Mouse (Mus musculus) intestine, embryonic 14.5 days (tissue): ENCODE measurements around the gene Pde1c. TPM values are rescaled to one million over a fixed set of nuclear protein-coding genes. Genes with fewer than 3 reads are reported as not detected.

Experiments
- ATAC-seq: fragments of 200-750 bp; cut with Nextera tagmentation; replicated peaks from 2 replicates; pipeline ENCODE4 v1.8.0; 2017; ENCODE audit warnings: low read depth, moderate number of reproducible peaks, moderate TSS enrichment, moderate library complexity; ENCODE audit not compliant: low FRiP score, low TSS enrichment
- DNase-seq: peaks from one replicate; pipeline ENCODE4 v3.0.0-alpha.2; 2018; ENCODE audit warnings: low spot score
- H3K27ac ChIP-seq: fragments of 300-500 bp; sonication (generic); 2 replicates; pipeline ENCODE4 v1.5.1; 2014; ENCODE audit warnings: low read depth, mild to moderate bottlenecking, control low read depth
- H3K27me3 ChIP-seq: fragments of 300-500 bp; sonication (generic); replicated peaks from 2 replicates; pipeline ENCODE4 v1.6.1; 2014; ENCODE audit warnings: low read length, control low read depth; ENCODE audit not compliant: control insufficient read depth, insufficient read depth
- H3K36me3 ChIP-seq: fragments of 300-500 bp; sonication (generic); 2 replicates; pipeline ENCODE4 v1.6.1; 2014; ENCODE audit warnings: low read length, control low read depth; ENCODE audit not compliant: control insufficient read depth, insufficient read depth
- H3K4me1 ChIP-seq: fragments of 300-500 bp; sonication (generic); replicated peaks from 2 replicates; pipeline ENCODE4 v1.6.1; 2014; ENCODE audit warnings: low read length, control low read depth, mixed read lengths; ENCODE audit not compliant: control insufficient read depth, insufficient read depth
- H3K4me2 ChIP-seq: fragments of 300-500 bp; sonication (generic); 2 replicates; pipeline ENCODE4 v1.6.1; 2014; ENCODE audit warnings: low read length
- H3K4me3 ChIP-seq: fragments of 300-500 bp; sonication (generic); 2 replicates; pipeline ENCODE4 v1.5.1; 2014; ENCODE audit warnings: low read depth, low read length, control low read depth, mixed read lengths
- H3K9ac ChIP-seq: fragments of 300-500 bp; sonication (generic); 2 replicates; pipeline ENCODE4 v1.6.1; 2014; ENCODE audit warnings: mild to moderate bottlenecking, low read length
- H3K9me3 ChIP-seq: fragments of 300-500 bp; sonication (generic); 2 replicates; pipeline ENCODE4 v1.6.1; 2016; ENCODE audit warnings: low read length, control low read depth; ENCODE audit not compliant: control insufficient read depth
- WGBS: fragments of 180-500 bp; shearing (Covaris S2); extraction: QIAGEN DNeasy Blood & Tissue Kit; methylation state at CpG from one replicate; pipeline ENCODE4 v1.1.7; 2014; 5-methylcytosine and 5-hydroxymethylcytosine counted together
- polyA plus RNA-seq: library from polyadenylated mRNA; unstranded; fragments of >200 nt; fragmentation: Nextera tagmentation; extraction: Ambion mirVana; gene quantifications from 2 replicates; pipeline ENCODE4 v1.2.1, GENCODE M21; 2014

The Pde1c gene
- polyA plus RNA-seq, 1 experiment from 2014 or later, result 2.2 TPM

DNA sequence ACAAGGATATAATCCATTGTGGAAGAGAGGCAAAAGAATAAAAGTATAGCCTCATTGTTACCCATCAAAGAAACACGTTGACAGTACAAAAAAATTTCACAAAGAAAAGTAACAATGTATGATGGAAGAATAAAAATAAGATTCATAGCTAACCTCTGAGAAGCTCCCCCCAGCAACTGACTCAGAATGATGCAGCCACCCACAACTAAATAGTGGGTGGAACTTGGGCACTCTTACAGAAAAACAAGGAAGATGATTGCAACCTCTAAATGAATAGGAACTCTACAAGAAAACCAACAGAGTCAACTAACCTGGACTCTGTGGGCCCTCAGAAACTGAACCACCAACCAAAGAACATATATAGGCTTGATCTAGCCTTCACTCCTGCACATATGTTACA lies 293.4 kb downstream of the Pde1c start:
- no peak for ATAC-seq
- Histone ChIP-seq H3K4me1 (no peaks in the 10 kb centered on the region), H3K9ac (no peak overlapping the region), H3K9me3 (no peaks in the 10 kb centered on the region), H3K4me3 (no peak overlapping the region), H3K4me2 (no peak overlapping the region), H3K36me3 (no peaks in the 10 kb centered on the region), H3K27me3 (no peaks in the 10 kb centered on the region), H3K27ac (no peak overlapping the region)
- no peak for DNase-seq
- 85% methylated on average over 1 of the region's 1 CpGs for WGBS

DNA sequence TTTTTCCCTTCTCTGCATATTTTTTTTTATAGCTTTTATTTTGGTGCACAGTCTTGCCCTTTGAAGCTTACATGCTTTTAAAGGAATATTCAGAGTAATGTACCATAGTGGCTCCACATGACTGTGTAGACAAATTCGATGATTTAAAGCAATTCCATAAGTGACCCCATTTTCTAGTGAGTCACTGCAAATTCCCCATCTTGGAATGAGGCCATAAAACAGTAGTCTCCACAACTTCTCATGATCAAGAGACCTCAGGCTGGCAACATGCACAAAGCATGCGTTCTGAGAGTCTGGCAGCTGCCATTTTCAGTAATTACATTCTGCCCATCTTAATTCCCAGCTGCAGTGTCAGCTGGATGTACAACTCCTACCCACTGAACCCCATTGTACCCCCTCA lies 297.2 kb downstream of the Pde1c start:
- Histone ChIP-seq H3K4me1 (no peaks in the 10 kb centered on the region), H3K4me3 (no peak overlapping the region), H3K4me2 (no peak overlapping the region), H3K27me3 (no peaks in the 10 kb centered on the region), H3K9ac (no peak overlapping the region), H3K27ac (no peak overlapping the region), H3K9me3 (no peaks in the 10 kb centered on the region), H3K36me3 (no peaks in the 10 kb centered on the region)
- WGBS, result 82% methylated on average over 2 of the region's 2 CpGs
- DNase-seq, result no peak
- no peak for ATAC-seq

DNA sequence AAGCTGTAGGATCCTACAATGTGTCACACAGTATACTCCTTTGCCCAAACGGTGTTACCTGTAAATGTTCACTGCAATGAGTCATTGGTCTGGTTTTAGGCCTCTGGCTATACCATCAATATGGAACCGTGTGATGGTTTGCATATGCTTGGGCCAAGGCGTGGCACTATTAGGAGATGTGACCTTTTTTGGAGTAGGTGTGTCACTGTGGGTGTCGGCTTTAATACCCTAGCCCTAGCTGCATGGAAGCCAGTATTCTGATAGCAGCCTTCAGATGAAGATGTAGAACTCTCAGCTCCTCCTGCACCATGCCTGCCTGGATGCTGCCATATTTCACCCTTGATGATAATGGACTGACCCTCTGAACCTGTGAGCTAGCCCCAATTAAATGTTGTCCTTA lies 304.4 kb downstream of the Pde1c start:
- H3K27me3 ChIP-seq, result no peaks in the 10 kb centered on the region
- H3K4me1 ChIP-seq, result no peaks in the 10 kb centered on the region
- H3K4me2 ChIP-seq, result no peak overlapping the region
- WGBS, result 90% methylated on average over 4 of the region's 4 CpGs
- no peak overlapping the region for H3K27ac ChIP-seq
- DNase-seq (no peak), ATAC-seq (no peak)
- H3K36me3 ChIP-seq, result no peaks in the 10 kb centered on the region
- H3K9me3 ChIP-seq, result no peaks in the 10 kb centered on the region
- no peak overlapping the region for H3K4me3 ChIP-seq
- no peak overlapping the region for H3K9ac ChIP-seq

DNA sequence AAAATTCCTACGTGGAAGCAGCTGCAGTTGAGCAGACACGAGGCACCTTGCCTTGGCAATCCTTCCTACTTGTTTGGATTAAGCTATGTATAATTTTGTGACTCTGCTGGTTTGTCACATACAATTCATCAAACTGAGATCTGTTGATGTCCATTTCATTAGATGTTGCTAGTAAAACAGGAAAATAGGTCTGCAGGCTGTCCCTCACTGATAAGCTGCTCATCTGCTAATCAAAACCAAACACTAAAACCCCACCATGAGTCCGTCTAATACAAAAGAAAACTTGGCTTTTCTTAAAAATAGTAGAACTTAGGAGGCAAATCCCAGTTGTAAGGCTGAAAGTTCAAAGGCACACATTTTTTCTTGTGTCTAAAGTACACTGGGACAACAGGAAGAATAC lies 308.8 kb downstream of the Pde1c start:
- ATAC-seq, result no peak
- H3K27ac ChIP-seq, result no peak overlapping the region
- H3K9me3 ChIP-seq, result no peaks in the 10 kb centered on the region
- H3K27me3 ChIP-seq, result no peaks in the 10 kb centered on the region
- no peak for DNase-seq
- H3K4me2 ChIP-seq, result no peak overlapping the region
- no peak overlapping the region for H3K9ac ChIP-seq
- H3K4me1 ChIP-seq, result no peaks in the 10 kb centered on the region
- no peaks in the 10 kb centered on the region for H3K36me3 ChIP-seq
- H3K4me3 ChIP-seq, result no peak overlapping the region
- 63% methylated on average over 3 of the region's 3 CpGs for WGBS

DNA sequence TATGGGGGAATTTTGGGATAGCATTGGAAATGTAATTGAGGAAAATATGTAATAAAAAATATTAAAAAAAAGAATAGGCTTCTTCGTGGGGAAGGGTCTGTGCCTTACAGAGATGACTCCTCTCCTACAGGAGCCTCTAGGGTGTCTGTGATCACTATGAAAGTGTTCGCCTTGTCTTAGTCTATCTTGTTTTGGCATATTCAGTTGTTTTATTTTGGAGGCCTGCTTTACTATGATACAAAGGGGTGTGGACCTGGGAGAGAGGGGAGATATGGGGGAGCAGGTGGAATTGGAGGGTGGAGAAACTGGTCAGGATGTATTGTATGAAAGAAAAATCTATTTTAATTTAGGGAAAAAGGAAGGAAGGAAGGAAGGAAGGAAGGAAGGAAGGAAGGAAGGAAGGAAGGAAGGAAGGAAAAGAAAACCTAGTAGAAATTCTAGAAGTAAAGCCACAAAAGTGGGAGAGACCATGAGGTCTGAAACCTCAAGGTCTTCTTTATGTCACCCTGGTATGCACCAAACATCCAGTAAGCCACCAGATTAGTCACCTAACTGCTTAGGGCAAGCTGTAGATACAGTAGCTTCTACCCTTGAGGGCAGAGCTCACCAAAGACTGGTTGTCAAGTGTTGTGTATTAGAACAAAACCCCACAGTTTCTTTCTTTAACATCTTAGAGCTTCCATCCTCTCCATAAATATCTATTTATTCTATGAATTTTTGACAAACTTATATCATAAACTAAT lies 311.2 kb downstream of the Pde1c start:
- Histone ChIP-seq H3K27ac (no peak overlapping the region), H3K4me2 (no peak overlapping the region), H3K9me3 (no peaks in the 10 kb centered on the region), H3K9ac (no peak overlapping the region), H3K27me3 (no peaks in the 10 kb centered on the region), H3K4me3 (no peak overlapping the region), H3K4me1 (no peaks in the 10 kb centered on the region), H3K36me3 (no peaks in the 10 kb centered on the region)
- DNase-seq, result no peak
- WGBS, result 88% methylated on average over 2 of the region's 2 CpGs
- ATAC-seq, result no peak

- no peak overlapping the region for H3K27ac ChIP-seq
- no peaks in the 10 kb centered on the region for H3K4me1 ChIP-seq
- no peaks in the 10 kb centered on the region for H3K27me3 ChIP-seq
- H3K4me2 ChIP-seq, result no peak overlapping the region
- WGBS, result 81% methylated on average over 3 of the region's 3 CpGs
- no peak overlapping the region for H3K4me3 ChIP-seq
- H3K9ac ChIP-seq, result no peak overlapping the region
- H3K36me3 ChIP-seq, result no peaks in the 10 kb centered on the region
- ATAC-seq (no peak), DNase-seq (no peak)
- H3K9me3 ChIP-seq, result no peaks in the 10 kb centered on the region
Measured at GRCm38 (mm10) chr6:56250091-56250490, 318.8 kb downstream of the Pde1c start.

GRCm38 (mm10) chr6:56191426-56192140 lies 377.3 kb downstream of the Pde1c start:
- no peak for ATAC-seq

DNA sequence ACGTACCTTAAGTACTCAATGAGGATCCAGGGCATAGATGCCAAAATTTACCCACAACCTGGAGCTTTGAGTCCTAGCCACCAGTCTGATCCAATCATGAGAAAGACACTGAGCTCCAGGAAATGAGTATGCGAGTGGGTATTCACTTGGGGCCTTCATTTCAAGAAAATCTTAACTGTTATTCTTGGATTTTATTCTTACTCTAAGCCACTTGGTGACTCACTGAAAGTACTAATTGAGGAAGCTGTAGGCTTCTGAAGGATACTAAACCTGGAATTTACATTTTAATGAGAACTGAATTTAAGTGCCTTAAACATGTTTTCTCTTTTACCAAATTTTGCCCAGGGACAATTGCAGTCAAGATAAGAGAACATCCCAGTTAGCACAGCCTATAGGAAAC lies 392.4 kb downstream of the Pde1c start:
- H3K27me3 ChIP-seq, result no peaks in the 10 kb centered on the region
- H3K36me3 ChIP-seq, result no peaks in the 10 kb centered on the region
- no peaks in the 10 kb centered on the region for H3K4me1 ChIP-seq
- H3K9me3 ChIP-seq, result no peaks in the 10 kb centered on the region
- no peak overlapping the region for H3K4me3 ChIP-seq
- ATAC-seq (no peak), DNase-seq (no peak)
- no peak overlapping the region for H3K27ac ChIP-seq
- no peak overlapping the region for H3K4me2 ChIP-seq
- no peak overlapping the region for H3K9ac ChIP-seq
- 94% methylated on average over 2 of the region's 2 CpGs for WGBS

More at GRCm38 (mm10) chr6:56191426-56192140, 377.3 kb downstream of the Pde1c start:
- no peaks in the 10 kb centered on the region for H3K36me3 ChIP-seq
- WGBS, result 70% methylated on average over 1 of the region's 1 CpGs
- H3K27me3 ChIP-seq, result no peaks in the 10 kb centered on the region
- DNase-seq, result no peak
- no peaks in the 10 kb centered on the region for H3K9me3 ChIP-seq
- no peak overlapping the region for H3K27ac ChIP-seq
- no peak overlapping the region for H3K4me2 ChIP-seq
- no peak overlapping the region for H3K4me3 ChIP-seq
- no peaks in the 10 kb centered on the region for H3K4me1 ChIP-seq
- H3K9ac ChIP-seq, result no peak overlapping the region

GRCm38 (mm10) chr6:56172172-56172571 lies 396.7 kb downstream of the Pde1c start:
- no peak overlapping the region for H3K4me2 ChIP-seq
- ATAC-seq, result no peak
- H3K4me1 ChIP-seq, result no peaks in the 10 kb centered on the region
- no peaks in the 10 kb centered on the region for H3K36me3 ChIP-seq
- no peak overlapping the region for H3K9ac ChIP-seq
- 82% methylated on average over 2 of the region's 2 CpGs for WGBS
- no peak overlapping the region for H3K4me3 ChIP-seq
- no peak overlapping the region for H3K27ac ChIP-seq
- H3K27me3 ChIP-seq, result no peaks in the 10 kb centered on the region
- no peaks in the 10 kb centered on the region for H3K9me3 ChIP-seq
- DNase-seq, result no peak
